Mouse (Mus musculus): ENCODE results near the gene Cd151.

Gene Cd151

GRCm38 (mm10) chr7:141467230-141468030 is at the start of gene Cd151:
Cd151 (plus strand) TSS chr7:141467392.
- peak; percentile 96 for DNase-seq

- no peak for DNase-seq
Measured at GRCm38 (mm10) chr7:141417731-141418681, 49.2 kb upstream of the Cd151 start.

- peak; percentile 40 for DNase-seq
Measured at GRCm38 (mm10) chr7:141418970-141419369, 48.2 kb upstream of the Cd151 start.

GRCm38 (mm10) chr7:141420030-141420702 is 47.0 kb upstream of the Cd151 start:
- DNase-seq, result no peak

- no peak for DNase-seq
Measured at GRCm38 (mm10) chr7:141423811-141424210, 43.4 kb upstream of the Cd151 start.

- DNase-seq, result no peak
Measured at GRCm38 (mm10) chr7:141426948-141427730, 40.1 kb upstream of the Cd151 start.

GRCm38 (mm10) chr7:141428701-141429100 is 38.5 kb upstream of the Cd151 start:
- no peak for DNase-seq

GRCm38 (mm10) chr7:141429310-141429709 is 37.9 kb upstream of the Cd151 start, which contains the start of gene Cend1:
Cend1 (minus strand) TSS chr7:141429491.
- peak; percentile 51 for DNase-seq

GRCm38 (mm10) chr7:141429840-141430584 is 37.2 kb upstream of the Cd151 start:
- DNase-seq, result no peak

- no peak for DNase-seq
Measured at GRCm38 (mm10) chr7:141430585-141431240, 36.5 kb upstream of the Cd151 start.

- no peak for DNase-seq
Measured at GRCm38 (mm10) chr7:141431434-141432185, 35.6 kb upstream of the Cd151 start.

GRCm38 (mm10) chr7:141432186-141432611 is 35.0 kb upstream of the Cd151 start:
- no peak for DNase-seq

- DNase-seq, result no peak
Measured at GRCm38 (mm10) chr7:141432741-141433516, 34.3 kb upstream of the Cd151 start.

GRCm38 (mm10) chr7:141433517-141434400 is 33.4 kb upstream of the Cd151 start:
- no peak for DNase-seq

- DNase-seq, result no peak
Measured at GRCm38 (mm10) chr7:141434464-141434863, 32.7 kb upstream of the Cd151 start.

- peak; percentile 75 for DNase-seq
Measured at GRCm38 (mm10) chr7:141435129-141435855, 31.9 kb upstream of the Cd151 start.

GRCm38 (mm10) chr7:141435856-141436522 is 31.2 kb upstream of the Cd151 start:
- DNase-seq, result no peak

Measured in lung, postnatal 10 days (tissue).